Comparison of ENCODE assay signal across 27 mouse cellular contexts in the genomic region with DNA sequence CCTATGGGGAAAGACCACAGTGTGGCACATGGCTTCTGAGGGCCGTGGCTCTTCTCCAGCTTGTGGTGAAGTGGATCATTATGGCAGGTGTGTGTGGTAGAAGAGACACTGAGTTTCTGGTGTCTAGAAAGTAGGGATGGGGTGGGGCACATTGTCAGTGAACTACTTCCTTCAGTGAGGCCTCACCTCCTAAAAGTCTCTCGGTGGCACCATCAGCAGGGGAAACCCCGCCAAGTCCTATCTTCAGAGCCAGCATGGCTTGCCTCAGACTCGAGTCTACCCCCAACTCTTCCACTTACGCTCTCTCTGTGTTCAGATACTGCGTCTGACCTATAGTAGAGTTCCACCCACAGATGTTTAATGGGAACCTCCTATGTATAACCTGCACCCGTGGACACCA. TPM values are rescaled to one million over a fixed set of nuclear protein-coding genes. Genes with fewer than 3 reads are reported as not detected.
DNase-seq lines count a peak whose midpoint lies in the region; ATAC-seq lines count a peak whose summit lies in the region.
"Had no signal": no experiment of that assay in that cellular context is flagged by ENCODE, and none has a peak within 500 bp of the region (broad histone marks: within the 10 kb centered on the region; RNA-seq: fewer than 3 reads in every experiment).

No protein-coding gene starts in this region.

- no peak overlapping the region for H3K9ac ChIP-seq in midbrain, embryonic 15.5 days
- H3K9ac ChIP-seq: embryonic facial prominence, embryonic 13.5 days; forebrain, embryonic 12.5 days; forebrain, embryonic 15.5 days; hindbrain, embryonic 12.5 days; hindbrain, embryonic 15.5 days had no signal

- peak; percentile 5 for DNase-seq in CD4-positive helper T cell, adult 2 months (ENCODE audit: low read depth, low spot score)
- DNase-seq in CD4-positive, CD25-positive, alpha-beta regulatory T cell, adult 2 months (ENCODE audit: low read depth, low spot score), result peak; percentile 51
- peak; percentile 13 for DNase-seq in naive thymus-derived CD4-positive, alpha-beta T cell, adult 2 months (ENCODE audit: low read depth)
- no peak for DNase-seq in yolk sac, embryonic 10.5 days (ENCODE audit: low spot score)
- DNase-seq: adrenal gland, adult 2 months; adrenal gland, postnatal 14 days; cerebellum, adult 11-12 months; cerebellum, adult 8-10 months; cerebellum, postnatal 10 days; cerebellum, postnatal 36 days; embryo, embryonic 11 days; gastrocnemius, postnatal 10 days; gastrocnemius, postnatal 36 days; heart, adult 11 months had no signal

- no peaks in the 10 kb centered on the region for H3K27me3 ChIP-seq in midbrain, embryonic 15.5 days (replicated peaks)
- H3K27me3 ChIP-seq: embryonic facial prominence, embryonic 13.5 days; forebrain, embryonic 12.5 days; forebrain, embryonic 15.5 days; hindbrain, embryonic 12.5 days; hindbrain, embryonic 15.5 days; Patski had no signal

- H3K27ac ChIP-seq in midbrain, embryonic 15.5 days, result no peak overlapping the region
- H3K27ac ChIP-seq: embryonic facial prominence, embryonic 10.5 days; embryonic facial prominence, embryonic 13.5 days; forebrain, embryonic 12.5 days; forebrain, embryonic 15.5 days; hindbrain, embryonic 12.5 days; hindbrain, embryonic 15.5 days had no signal

- no peak overlapping the region for H3K4me2 ChIP-seq in midbrain, embryonic 15.5 days
- H3K4me2 ChIP-seq: embryonic facial prominence, embryonic 13.5 days; forebrain, embryonic 12.5 days; forebrain, embryonic 15.5 days; heart, embryonic 11.5 days; hindbrain, embryonic 12.5 days; hindbrain, embryonic 15.5 days had no signal

- peaks cover 12% of the 10 kb centered on the region for H3K4me1 ChIP-seq in midbrain, embryonic 15.5 days
- H3K4me1 ChIP-seq: forebrain, embryonic 15.5 days had no signal

- 90% methylated on average over 7 of the region's 7 CpGs for WGBS in midbrain, embryonic 15.5 days

- no peaks in the 10 kb centered on the region for H3K9me3 ChIP-seq in midbrain, embryonic 15.5 days
- H3K9me3 ChIP-seq: embryonic facial prominence, embryonic 10.5 days; embryonic facial prominence, embryonic 13.5 days; forebrain, embryonic 12.5 days; forebrain, embryonic 15.5 days; G1E; hindbrain, embryonic 12.5 days; hindbrain, embryonic 15.5 days had no signal

- peak; percentile 95 for ATAC-seq in activated CD4-positive, CD25-positive, alpha-beta regulatory T cell, adult 4 months
- ATAC-seq in midbrain, embryonic 15.5 days (replicated peaks), result no peak
- ATAC-seq: forebrain, embryonic 15.5 days; intestine, embryonic 16.5 days; Patski had no signal

- H3K4me3 ChIP-seq in midbrain, embryonic 15.5 days, result no peak overlapping the region
- H3K4me3 ChIP-seq: embryonic facial prominence, embryonic 10.5 days; embryonic facial prominence, embryonic 13.5 days; erythroblast, embryonic 14.5 days; forebrain, embryonic 12.5 days; forebrain, embryonic 15.5 days; hindbrain, embryonic 12.5 days; hindbrain, embryonic 15.5 days had no signal

- no peaks in the 10 kb centered on the region for H3K36me3 ChIP-seq in midbrain, embryonic 15.5 days (replicated peaks)
- H3K36me3 ChIP-seq: embryonic facial prominence, embryonic 10.5 days; embryonic facial prominence, embryonic 13.5 days; forebrain, embryonic 12.5 days; forebrain, embryonic 15.5 days; hindbrain, embryonic 12.5 days; hindbrain, embryonic 15.5 days had no signal

RNA-seq across cellular contexts. Expression of gene Rasl11b, which starts 38.7 kb away (rescaled TPM):
- 1 to 10 TPM; 2.7 to 4.0 TPM for polyA plus RNA-seq in activated CD4-positive, CD25-positive, alpha-beta regulatory T cell, adult 4 months (2017; shearing (Covaris generic))
- polyA plus RNA-seq in midbrain, embryonic 15.5 days (2015; fragmentation: Nextera tagmentation; extraction: Ambion mirVana), result 11.4 and 12.9 TPM in 2 replicates
- polyA plus RNA-seq: erythroblast, embryonic 14.5 days had no signal
